Mouse (Mus musculus): ENCODE data around the gene Mylk. TPM values are rescaled to one million over a fixed set of nuclear protein-coding genes. Genes with fewer than 3 reads are reported as not detected.

Mylk gene
- polyA plus RNA-seq, 1 experiment from 2014 or later = 4.4 TPM

- no peaks in the 10 kb centered on the region for H3K27me3 ChIP-seq (replicated peaks; ENCODE audit: control insufficient read depth, insufficient read depth, low read length)
- H3K9ac ChIP-seq (ENCODE audit: low read depth, low read length) = no peak overlapping the region
- 75% methylated on average over 12 of the region's 12 CpGs for WGBS
- H3K36me3 ChIP-seq (ENCODE audit: control insufficient read depth, insufficient read depth, low read length) = no peaks in the 10 kb centered on the region
- ATAC-seq (replicated peaks; ENCODE audit: low FRiP score) (no peak), DNase-seq (ENCODE audit: low spot score) (no peak)
- no peak overlapping the region for H3K4me2 ChIP-seq
- H3K4me1 ChIP-seq (replicated peaks; ENCODE audit: control insufficient read depth, insufficient read depth, low read length) = no peaks in the 10 kb centered on the region
- H3K27ac ChIP-seq (ENCODE audit: low read depth, low read length) = no peak overlapping the region
- H3K9me3 ChIP-seq (ENCODE audit: control insufficient read depth, low read length) = no peaks in the 10 kb centered on the region
- H3K4me3 ChIP-seq (ENCODE audit: low read depth, low read length) = no peak overlapping the region
Observed at GRCm38 (mm10) chr16:34972471-34972870, 227.5 kb downstream of the Mylk start.

GRCm38 (mm10) chr16:34975544-34975943 lies 230.5 kb downstream of the Mylk start:
- ATAC-seq (replicated peaks; ENCODE audit: low FRiP score) = no peak
- no peak overlapping the region for H3K4me3 ChIP-seq (ENCODE audit: low read depth, low read length)
- no peaks in the 10 kb centered on the region for H3K36me3 ChIP-seq (ENCODE audit: control insufficient read depth, insufficient read depth, low read length)
- WGBS = 42% methylated on average over 2 of the region's 2 CpGs
- H3K9me3 ChIP-seq (ENCODE audit: control insufficient read depth, low read length) = no peaks in the 10 kb centered on the region
- no peak for DNase-seq (ENCODE audit: low spot score)
- no peak overlapping the region for H3K4me2 ChIP-seq
- H3K27me3 ChIP-seq (replicated peaks; ENCODE audit: control insufficient read depth, insufficient read depth, low read length) = no peaks in the 10 kb centered on the region
- no peaks in the 10 kb centered on the region for H3K4me1 ChIP-seq (replicated peaks; ENCODE audit: control insufficient read depth, insufficient read depth, low read length)
- no peak overlapping the region for H3K27ac ChIP-seq (ENCODE audit: low read depth, low read length)
- no peak overlapping the region for H3K9ac ChIP-seq (ENCODE audit: low read depth, low read length)

GRCm38 (mm10) chr16:34976630-34977029 lies 231.6 kb downstream of the Mylk start:
- H3K27ac ChIP-seq (ENCODE audit: low read depth, low read length) = no peak overlapping the region
- H3K27me3 ChIP-seq (replicated peaks; ENCODE audit: control insufficient read depth, insufficient read depth, low read length) = no peaks in the 10 kb centered on the region
- H3K9me3 ChIP-seq (ENCODE audit: control insufficient read depth, low read length) = no peaks in the 10 kb centered on the region
- ATAC-seq (replicated peaks; ENCODE audit: low FRiP score) = no peak
- 75% methylated on average over 13 of the region's 13 CpGs for WGBS
- no peak overlapping the region for H3K4me2 ChIP-seq
- no peaks in the 10 kb centered on the region for H3K4me1 ChIP-seq (replicated peaks; ENCODE audit: control insufficient read depth, insufficient read depth, low read length)
- H3K4me3 ChIP-seq (ENCODE audit: low read depth, low read length) = no peak overlapping the region
- DNase-seq (ENCODE audit: low spot score) = no peak
- H3K36me3 ChIP-seq (ENCODE audit: control insufficient read depth, insufficient read depth, low read length) = no peaks in the 10 kb centered on the region
- H3K9ac ChIP-seq (ENCODE audit: low read depth, low read length) = no peak overlapping the region

- 84% methylated on average over 7 of the region's 7 CpGs for WGBS
- Histone ChIP-seq H3K27ac (ENCODE audit: low read depth, low read length) (no peak overlapping the region), H3K4me1 (replicated peaks; ENCODE audit: control insufficient read depth, insufficient read depth, low read length) (no peaks in the 10 kb centered on the region), H3K27me3 (replicated peaks; ENCODE audit: control insufficient read depth, insufficient read depth, low read length) (no peaks in the 10 kb centered on the region), H3K4me3 (ENCODE audit: low read depth, low read length) (no peak overlapping the region), H3K36me3 (ENCODE audit: control insufficient read depth, insufficient read depth, low read length) (no peaks in the 10 kb centered on the region), H3K9ac (ENCODE audit: low read depth, low read length) (no peak overlapping the region), H3K9me3 (ENCODE audit: control insufficient read depth, low read length) (no peaks in the 10 kb centered on the region), H3K4me2 (no peak overlapping the region)
- ATAC-seq (replicated peaks; ENCODE audit: low FRiP score) (no peak), DNase-seq (ENCODE audit: low spot score) (no peak)
Observed at GRCm38 (mm10) chr16:34978018-34978417, 233.0 kb downstream of the Mylk start.

GRCm38 (mm10) chr16:34981009-34981408 lies 236.0 kb downstream of the Mylk start:
- no peak overlapping the region for H3K9ac ChIP-seq (ENCODE audit: low read depth, low read length)
- no peaks in the 10 kb centered on the region for H3K36me3 ChIP-seq (ENCODE audit: control insufficient read depth, insufficient read depth, low read length)
- H3K9me3 ChIP-seq (ENCODE audit: control insufficient read depth, low read length) = no peaks in the 10 kb centered on the region
- H3K27me3 ChIP-seq (replicated peaks; ENCODE audit: control insufficient read depth, insufficient read depth, low read length) = no peaks in the 10 kb centered on the region
- no peak for DNase-seq (ENCODE audit: low spot score)
- WGBS = 85% methylated on average over 7 of the region's 7 CpGs
- no peaks in the 10 kb centered on the region for H3K4me1 ChIP-seq (replicated peaks; ENCODE audit: control insufficient read depth, insufficient read depth, low read length)
- H3K4me3 ChIP-seq (ENCODE audit: low read depth, low read length) = no peak overlapping the region
- H3K4me2 ChIP-seq = no peak overlapping the region
- H3K27ac ChIP-seq (ENCODE audit: low read depth, low read length) = no peak overlapping the region
- ATAC-seq (replicated peaks; ENCODE audit: low FRiP score) = no peak

GRCm38 (mm10) chr16:34984203-34985030 lies 239.4 kb downstream of the Mylk start:
- 59% methylated on average over 11 of the region's 11 CpGs for WGBS
- Histone ChIP-seq H3K27ac (ENCODE audit: low read depth, low read length) (peak overlapping the region; percentile 10; the same call in 1 of the 2 replicates), H3K4me3 (ENCODE audit: low read depth, low read length) (no peak overlapping the region), H3K4me2 (no peak overlapping the region), H3K9me3 (ENCODE audit: control insufficient read depth, low read length) (no peaks in the 10 kb centered on the region), H3K9ac (ENCODE audit: low read depth, low read length) (no peak overlapping the region), H3K4me1 (replicated peaks; ENCODE audit: control insufficient read depth, insufficient read depth, low read length) (no peaks in the 10 kb centered on the region), H3K27me3 (replicated peaks; ENCODE audit: control insufficient read depth, insufficient read depth, low read length) (no peaks in the 10 kb centered on the region), H3K36me3 (ENCODE audit: control insufficient read depth, insufficient read depth, low read length) (no peaks in the 10 kb centered on the region)
- DNase-seq (ENCODE audit: low spot score) (no peak), ATAC-seq (replicated peaks; ENCODE audit: low FRiP score) (no peak)

GRCm38 (mm10) chr16:34985031-34985346 lies 240.0 kb downstream of the Mylk start:
- DNase-seq (ENCODE audit: low spot score) (no peak), ATAC-seq (replicated peaks; ENCODE audit: low FRiP score) (no peak)
- no peaks in the 10 kb centered on the region for H3K36me3 ChIP-seq (ENCODE audit: control insufficient read depth, insufficient read depth, low read length)
- no peaks in the 10 kb centered on the region for H3K4me1 ChIP-seq (replicated peaks; ENCODE audit: control insufficient read depth, insufficient read depth, low read length)
- H3K4me3 ChIP-seq (ENCODE audit: low read depth, low read length) = no peak overlapping the region
- H3K27me3 ChIP-seq (replicated peaks; ENCODE audit: control insufficient read depth, insufficient read depth, low read length) = no peaks in the 10 kb centered on the region
- no peak overlapping the region for H3K27ac ChIP-seq (ENCODE audit: low read depth, low read length)
- WGBS = 78% methylated on average over 2 of the region's 2 CpGs
- no peaks in the 10 kb centered on the region for H3K9me3 ChIP-seq (ENCODE audit: control insufficient read depth, low read length)
- H3K9ac ChIP-seq (ENCODE audit: low read depth, low read length) = no peak overlapping the region
- no peak overlapping the region for H3K4me2 ChIP-seq

- no peaks in the 10 kb centered on the region for H3K27me3 ChIP-seq (replicated peaks; ENCODE audit: control insufficient read depth, insufficient read depth, low read length)
- H3K4me1 ChIP-seq (replicated peaks; ENCODE audit: control insufficient read depth, insufficient read depth, low read length) = no peaks in the 10 kb centered on the region
- no peak overlapping the region for H3K27ac ChIP-seq (ENCODE audit: low read depth, low read length)
- H3K9me3 ChIP-seq (ENCODE audit: control insufficient read depth, low read length) = no peaks in the 10 kb centered on the region
- DNase-seq (ENCODE audit: low spot score) = no peak
- H3K4me3 ChIP-seq (ENCODE audit: low read depth, low read length) = no peak overlapping the region
- 84% methylated on average over 13 of the region's 13 CpGs for WGBS
- no peak overlapping the region for H3K4me2 ChIP-seq
- no peak overlapping the region for H3K9ac ChIP-seq (ENCODE audit: low read depth, low read length)
- no peak for ATAC-seq (replicated peaks; ENCODE audit: low FRiP score)
- no peaks in the 10 kb centered on the region for H3K36me3 ChIP-seq (ENCODE audit: control insufficient read depth, insufficient read depth, low read length)
Observed at GRCm38 (mm10) chr16:34986211-34986825, 241.3 kb downstream of the Mylk start.

- Histone ChIP-seq H3K9me3 (ENCODE audit: control insufficient read depth, low read length) (no peaks in the 10 kb centered on the region), H3K4me3 (ENCODE audit: low read depth, low read length) (no peak overlapping the region), H3K4me2 (no peak overlapping the region), H3K9ac (ENCODE audit: low read depth, low read length) (no peak overlapping the region), H3K27me3 (replicated peaks; ENCODE audit: control insufficient read depth, insufficient read depth, low read length) (no peaks in the 10 kb centered on the region), H3K27ac (ENCODE audit: low read depth, low read length) (no peak overlapping the region), H3K36me3 (ENCODE audit: control insufficient read depth, insufficient read depth, low read length) (no peaks in the 10 kb centered on the region), H3K4me1 (replicated peaks; ENCODE audit: control insufficient read depth, insufficient read depth, low read length) (no peaks in the 10 kb centered on the region)
- ATAC-seq (replicated peaks; ENCODE audit: low FRiP score) (no peak), DNase-seq (ENCODE audit: low spot score) (no peak)
- 77% methylated on average over 3 of the region's 3 CpGs for WGBS
Observed at GRCm38 (mm10) chr16:34991365-34991764, 246.4 kb downstream of the Mylk start.
